Mouse (Mus musculus) small intestine, adult 2 months (tissue): ENCODE measurements around the gene Gm17535.
"Not testable (repeated sequence)": the region's sequence is repeated elsewhere in the genome, so short reads cannot be mapped to it uniquely, and the experiment has no call there.

Experiments
- CTCF ChIP-seq: fragments of 200-500 bp; IDR thresholded peaks from 2 replicates; pipeline ENCODE4 v1.5.1; 2012; ENCODE audit warnings: low read depth, mild to moderate bottlenecking, control low read depth, inconsistent platforms, low read length, moderate library complexity, mixed read lengths; ENCODE audit not compliant: insufficient replicate concordance, insufficient read length; ENCODE audit errors: extremely low read depth
- POLR2A ChIP-seq: fragments of 200-500 bp; IDR thresholded peaks from 2 replicates; pipeline ENCODE4 v1.6.1; 2012; ENCODE audit warnings: low read depth, mild to moderate bottlenecking, control low read depth, inconsistent platforms, low read length, moderate library complexity

GRCm38 (mm10) chr9:3022316-3023008 lies 11.9 kb upstream of the Gm17535 start:
- not testable (repeated sequence) for TF ChIP-seq CTCF, POLR2A
